Mouse (Mus musculus): ENCODE measurements around the gene Wnt2b.

GRCm38 (mm10) chr3:105001374-105001773 is 39.7 kb upstream of the Wnt2b start:
- TF ChIP-seq CTCF (conservative IDR thresholded peaks at IDR 0.05; ENCODE audit: low read length): no peak
- TF ChIP-seq NANOG (IDR thresholded peaks at IDR 0.05; ENCODE audit: borderline replicate concordance, low read length): no peak
- TF ChIP-seq POU5F1 (IDR thresholded peaks at IDR 0.05; ENCODE audit: borderline replicate concordance, low read length): no peak
